Mouse (Mus musculus): Measurements from ENCODE around the gene Gtf2i. TPM values are rescaled to one million over a fixed set of nuclear protein-coding genes. Genes with fewer than 3 reads are reported as not detected.

The Gtf2i gene
- total and polyA plus RNA-seq, 3 experiments, result 28.4 to 60.9 (median 42.2) TPM

GRCm38 (mm10) chr5:134248608-134249244, 65.8 kb downstream of the Gtf2i start:
- H3K4me1 ChIP-seq (ENCODE audit: control insufficient read depth in 1 of 2, insufficient read depth in 2 of 2), result no peaks in the 10 kb centered on the region; a peak in 1 of 4 replicates
- dilution Hi-C loops (cut with MboI; ENCODE audit: extremely low pct_ligation_motif_present, extremely low pct_unique_long_range_greater_than_20kb, low sequenced_read_pairs), result no loop called here
- no peak overlapping the region for H3K4me2 ChIP-seq (ENCODE audit: insufficient read depth, low read depth, poor library complexity, severe bottlenecking)
- no peaks in the 10 kb centered on the region for H3K79me2 ChIP-seq (replicated peaks; ENCODE audit: control insufficient read depth, extremely low read depth, insufficient read depth, poor library complexity, severe bottlenecking)
- H3K27me3 ChIP-seq (replicated peaks), result no peaks in the 10 kb centered on the region
- DNase-seq (ENCODE audit: extremely low read depth), result no peak
- H3K4me3 ChIP-seq (replicated peaks in 1 of 3; ENCODE audit: low read depth in 2 of 3, low read length in 2 of 3, poor library complexity in 1 of 3), result no peak overlapping the region
- no peak overlapping the region for H3K9ac ChIP-seq (ENCODE audit: insufficient read depth, low read depth)
- no peak overlapping the region for H3K27ac ChIP-seq (ENCODE audit: insufficient read depth, low read depth)
- peaks cover 77 to 96% of the 10 kb centered on the region in 2 experiments for H3K36me3 ChIP-seq (replicated peaks in 1 of 2; ENCODE audit: control insufficient read depth in 1 of 2, insufficient read depth in 1 of 2, low read length in 1 of 2)
- no peak for TF ChIP-seq ETS1 (conservative IDR thresholded peaks at IDR 0.05; ENCODE audit: low read depth, low read length)
- no peak for TF ChIP-seq POLR2A (IDR thresholded peaks at IDR 0.05; ENCODE audit: low read depth, low read length)
- TF ChIP-seq MXI1 (IDR thresholded peaks at IDR 0.05; ENCODE audit: low read depth, low read length), result no peak
- TF ChIP-seq MAZ (IDR thresholded peaks at IDR 0.05; ENCODE audit: low read depth, low read length), result no peak
- TF ChIP-seq JUND (conservative IDR thresholded peaks at IDR 0.05; ENCODE audit: low read depth, low read length), result no peak
- no peak for TF ChIP-seq EP300 (IDR thresholded peaks at IDR 0.05; ENCODE audit: low read length)
- no peak for TF ChIP-seq ZMIZ1 (IDR thresholded peaks at IDR 0.05; ENCODE audit: low read depth, low read length)
- TF ChIP-seq USF2 (conservative IDR thresholded peaks at IDR 0.05; ENCODE audit: low read depth, low read length), result no peak
- TF ChIP-seq JUN (IDR thresholded peaks at IDR 0.05; ENCODE audit: insufficient read depth, low read depth, low read length), result no peak
- TF ChIP-seq RAD21 (IDR thresholded peaks at IDR 0.05; ENCODE audit: low read depth, low read length), result no peak
- in situ Hi-C loops (cut with MboI; ENCODE audit: low pct_ligation_motif_present, low pct_unique_long_range_greater_than_20kb, low sequenced_read_pairs), result no loop called here
- H3K9me3 ChIP-seq (replicated peaks; ENCODE audit: low read length), result no peaks in the 10 kb centered on the region

- dilution Hi-C loops (cut with MboI; ENCODE audit: extremely low pct_ligation_motif_present, extremely low pct_unique_long_range_greater_than_20kb, low sequenced_read_pairs), result no loop called here
- Histone ChIP-seq H3K4me1 (ENCODE audit: control insufficient read depth in 1 of 2, insufficient read depth in 2 of 2) (no peaks in the 10 kb centered on the region), H3K27me3 (replicated peaks) (no peaks in the 10 kb centered on the region), H3K27ac (ENCODE audit: insufficient read depth, low read depth) (0 out of 2 replicates have a peak overlapping the region, but pooled peaks have one; percentile 4), H3K36me3 (replicated peaks in 1 of 2; ENCODE audit: control insufficient read depth in 1 of 2, insufficient read depth in 1 of 2, low read length in 1 of 2) (peaks cover 81 to 97% of the 10 kb centered on the region in 2 experiments), H3K9me3 (replicated peaks; ENCODE audit: low read length) (no peaks in the 10 kb centered on the region), H3K4me2 (ENCODE audit: insufficient read depth, low read depth, poor library complexity, severe bottlenecking) (no peak overlapping the region), H3K79me2 (replicated peaks; ENCODE audit: control insufficient read depth, extremely low read depth, insufficient read depth, poor library complexity, severe bottlenecking) (no peaks in the 10 kb centered on the region), H3K4me3 (replicated peaks in 1 of 3; ENCODE audit: low read depth in 2 of 3, low read length in 2 of 3, poor library complexity in 1 of 3) (no peak overlapping the region), H3K9ac (ENCODE audit: insufficient read depth, low read depth) (no peak overlapping the region)
- in situ Hi-C loops (cut with MboI; ENCODE audit: low pct_ligation_motif_present, low pct_unique_long_range_greater_than_20kb, low sequenced_read_pairs), result no loop called here
- DNase-seq (ENCODE audit: extremely low read depth), result no peak
- no peak for TF ChIP-seq MAFK (IDR thresholded peaks at IDR 0.05; ENCODE audit: insufficient replicate concordance, low read length)
- TF ChIP-seq EP300 (IDR thresholded peaks at IDR 0.05; ENCODE audit: low read length), result no peak
- TF ChIP-seq NRF1 (IDR thresholded peaks at IDR 0.05; ENCODE audit: low read depth, low read length), result no peak
- TF ChIP-seq MEF2A (IDR thresholded peaks at IDR 0.05; ENCODE audit: borderline replicate concordance, low read depth, low read length), result no peak
- TF ChIP-seq RCOR1 (conservative IDR thresholded peaks at IDR 0.05; ENCODE audit: low read depth, low read length), result no peak
- TF ChIP-seq RAD21 (IDR thresholded peaks at IDR 0.05; ENCODE audit: low read depth, low read length), result no peak
- TF ChIP-seq SMC3 (IDR thresholded peaks at IDR 0.05; ENCODE audit: low read depth, low read length), result no peak
- TF ChIP-seq MAZ (IDR thresholded peaks at IDR 0.05; ENCODE audit: low read depth, low read length), result no peak
- no peak for TF ChIP-seq MYC (IDR thresholded peaks at IDR 0.05; ENCODE audit: low read depth, low read length)
Observed at GRCm38 (mm10) chr5:134246146-134246545, 68.4 kb downstream of the Gtf2i start.

Data from CH12.LX (cell line).